Mouse (Mus musculus): ENCODE data around the gene Cept1.
"Not testable (repeated sequence)": the region's sequence is repeated elsewhere in the genome, so short reads cannot be mapped to it uniquely, and the experiment has no call there.

GRCm38 (mm10) chr3:106593631-106594030, 46.0 kb upstream of the Cept1 start:
- TF ChIP-seq CTCF (IDR thresholded peaks at IDR 0.05; ENCODE audit: borderline replicate concordance, extremely low read depth, insufficient read depth, insufficient read length); POLR2A (IDR thresholded peaks at IDR 0.05; ENCODE audit: borderline replicate concordance, extremely low read depth, insufficient read depth, insufficient read length, poor library complexity, severe bottlenecking): not testable (repeated sequence)

Measured in brain, embryonic 14.5 days (tissue).